In genomic region chr11:77456866-77457265, GRCm38 (mm10) we compare ENCODE assay signal across 10 mouse cellular contexts. TPM values are rescaled to one million over a fixed set of nuclear protein-coding genes. Genes with fewer than 3 reads are reported as not detected.
DNase-seq lines count a peak whose midpoint lies in the region; ATAC-seq and TF ChIP-seq lines count a peak whose summit lies in the region.
"Had no signal": no experiment of that assay in that cellular context is flagged by ENCODE, and none has a peak within 500 bp of the region (broad histone marks: within the 10 kb centered on the region; RNA-seq: fewer than 3 reads in every experiment).

No protein-coding gene starts in this region.

- H3K9me3 ChIP-seq in kidney, postnatal 0 days (replicated peaks; ENCODE audit: low read length): no peaks in the 10 kb centered on the region
- H3K9me3 ChIP-seq: embryonic facial prominence, embryonic 12.5 days; limb, embryonic 12.5 days had no signal

- H3K36me3 ChIP-seq in kidney, postnatal 0 days (ENCODE audit: insufficient read depth, low read length): peaks cover 12% of the 10 kb centered on the region

- peak overlapping the region; percentile 3; the same call in 1 of the 2 replicates for H3K27ac ChIP-seq in kidney, postnatal 0 days
- H3K27ac ChIP-seq: embryonic facial prominence, embryonic 12.5 days; limb, embryonic 12.5 days had no signal

- H3K27me3 ChIP-seq in kidney, postnatal 0 days (ENCODE audit: insufficient read depth, low read length): no peaks in the 10 kb centered on the region

- DNase-seq in cerebellum, postnatal 14 days: peak; percentile 74 to 86
- DNase-seq in cerebellum, adult 8-10 months: no peak
- DNase-seq in kidney, postnatal 0 days (ENCODE audit: low spot score): no peak
- no peak for DNase-seq in kidney, postnatal 14 days
- peak; percentile 63 to 74 for DNase-seq in cerebellum, postnatal 25 days
- peak; percentile 49 for DNase-seq in heart, postnatal 25 days (ENCODE audit: low spot score)
- no peak for DNase-seq in T-cell, adult 2 months (ENCODE audit: low spot score)

- ATAC-seq in kidney, postnatal 0 days (replicated peaks; ENCODE audit: low FRiP score, low read depth): no peak
- ATAC-seq in megakaryocyte, adult 5-6 weeks (ENCODE audit: poor library complexity, severe bottlenecking): no peak

- no peak overlapping the region for H3K4me3 ChIP-seq in kidney, postnatal 0 days (replicated peaks; ENCODE audit: low read depth, low read length)
- H3K4me3 ChIP-seq: embryonic facial prominence, embryonic 12.5 days; limb, embryonic 12.5 days had no signal

- WGBS in kidney, postnatal 0 days: 68% methylated on average over 6 of the region's 6 CpGs

- intact Hi-C loops in heart, postnatal 25 days (cut with DNase I): no loop called here

- H3K4me2 ChIP-seq in kidney, postnatal 0 days (ENCODE audit: low read length): no peak overlapping the region
- H3K4me2 ChIP-seq: embryonic facial prominence, embryonic 12.5 days; limb, embryonic 12.5 days had no signal

- peaks cover 2% of the 10 kb centered on the region; the same call in 1 of the 2 replicates for H3K4me1 ChIP-seq in kidney, postnatal 0 days (replicated peaks; ENCODE audit: insufficient read depth, low read length)

- no peak for TF ChIP-seq CTCF in kidney, postnatal 0 days (IDR thresholded peaks at IDR 0.05; ENCODE audit: low read depth)

- no peak overlapping the region for H3K9ac ChIP-seq in kidney, postnatal 0 days (ENCODE audit: low read depth, low read length)
- H3K9ac ChIP-seq: embryonic facial prominence, embryonic 12.5 days; limb, embryonic 12.5 days had no signal

RNA-seq across cellular contexts. Expression of gene Coro6, which starts 5.3 kb away (rescaled TPM):
- polyA plus RNA-seq in kidney, postnatal 0 days (2015; fragmentation: Nextera tagmentation; extraction: Ambion mirVana): 0.09 and 0.42 TPM in 2 replicates
- 100 to 1,000 TPM; 203 to 217 TPM for total RNA-seq in heart, postnatal 25 days (2021)
- 0.09 and 0.21 TPM in 2 replicates for total RNA-seq in megakaryocyte, adult 5-6 weeks (2015)
- not detected in 2 replicates for total RNA-seq in megakaryocyte, adult 5-6 weeks (2017)

RNA-seq across cellular contexts. Expression of gene Ankrd13b, which starts 32.6 kb away (rescaled TPM):
- 5.8 and 6.4 TPM in 2 replicates for polyA plus RNA-seq in kidney, postnatal 0 days (2015; fragmentation: Nextera tagmentation; extraction: Ambion mirVana)
- total RNA-seq in heart, postnatal 25 days (2021): 10 to 100 TPM; 10.7 to 11.7 TPM
- total RNA-seq in megakaryocyte, adult 5-6 weeks (2015): 2.0 and 2.1 TPM in 2 replicates
- 2.8 and 9.1 TPM in 2 replicates for total RNA-seq in megakaryocyte, adult 5-6 weeks (2017)

RNA-seq across cellular contexts. Expression of gene Git1, which starts 36.5 kb away (rescaled TPM):
- 10.9 and 11.3 TPM in 2 replicates for polyA plus RNA-seq in kidney, postnatal 0 days (2015; fragmentation: Nextera tagmentation; extraction: Ambion mirVana)
- 10 to 100 TPM; 51.3 TPM for total RNA-seq in heart, postnatal 25 days (2021)
- 17.6 and 20.0 TPM in 2 replicates for total RNA-seq in megakaryocyte, adult 5-6 weeks (2015)
- 12.3 and 18.7 TPM in 2 replicates for total RNA-seq in megakaryocyte, adult 5-6 weeks (2017)

RNA-seq across cellular contexts. Expression of gene Abhd15, which starts 58.1 kb away (rescaled TPM):
- 1.9 and 2.2 TPM in 2 replicates for polyA plus RNA-seq in kidney, postnatal 0 days (2015; fragmentation: Nextera tagmentation; extraction: Ambion mirVana)
- total RNA-seq in heart, postnatal 25 days (2021): 1 to 10 TPM; 1.9 to 2.0 TPM
- 6.8 and 8.3 TPM in 2 replicates for total RNA-seq in megakaryocyte, adult 5-6 weeks (2015)
- 13.8 and 17.0 TPM in 2 replicates for total RNA-seq in megakaryocyte, adult 5-6 weeks (2017)

RNA-seq across cellular contexts. Expression of gene Trp53i13, which starts 58.9 kb away (rescaled TPM):
- polyA plus RNA-seq in kidney, postnatal 0 days (2015; fragmentation: Nextera tagmentation; extraction: Ambion mirVana): 34.8 and 36.0 TPM in 2 replicates
- total RNA-seq in heart, postnatal 25 days (2021): 1 to 10 TPM; 8.4 to 9.6 TPM
- total RNA-seq in megakaryocyte, adult 5-6 weeks (2015): 6.2 and 6.5 TPM in 2 replicates
- total RNA-seq in megakaryocyte, adult 5-6 weeks (2017): 5.0 and 5.8 TPM in 2 replicates

Comparison
In these comparisons a context has a peak if more than half of its experiments do, and no peak if none do; other contexts are left out.
1. DNase-seq: peak in cerebellum, postnatal 14 days (2 of 2), cerebellum, postnatal 25 days (2 of 2) and heart, postnatal 25 days (single experiment); none in cerebellum, adult 8-10 months (single experiment), kidney, postnatal 0 days (single experiment), kidney, postnatal 14 days (single experiment) and T-cell, adult 2 months (single experiment).
2. RNA of gene Coro6, which starts 5.3 kb away (total RNA-seq): 203 to 217 TPM in heart, postnatal 25 days; 0.09 to 0.21 TPM in megakaryocyte, adult 5-6 weeks; every median in the first group is over 100 times any median in the second.